Mouse (Mus musculus) myocyte (in vitro differentiated cells): ENCODE data around the gene Hspb8.

Source experiments
- MYOD1 ChIP-seq, 3 experiments: IDR thresholded peaks; one replicate each; pipeline ENCODE4 v1.6.1; 2011; ENCODE audit warnings: control low read depth in 2 of 3, low read depth in 2 of 3, mild to moderate bottlenecking in 2 of 3, moderate library complexity in 1 of 3; ENCODE audit not compliant: insufficient read length in 2 of 3, control insufficient read depth in 1 of 3
- MYOG ChIP-seq, 3 experiments: IDR thresholded peaks; one replicate each; pipeline ENCODE4 v1.6.1; 2011; ENCODE audit warnings: control low read depth in 2 of 3, low read depth in 2 of 3, mild to moderate bottlenecking in 2 of 3; ENCODE audit not compliant: insufficient read length in 2 of 3, control insufficient read depth in 1 of 3, insufficient read depth in 1 of 3
- POLR2A ChIP-seq: IDR thresholded peaks from one replicate; pipeline ENCODE4 v1.6.1; 2011; ENCODE audit warnings: low read depth, mild to moderate bottlenecking, control low read depth, moderate library complexity; ENCODE audit not compliant: insufficient read length
- USF1 ChIP-seq: IDR thresholded peaks from one replicate; pipeline ENCODE4 v1.6.1; 2011; ENCODE audit warnings: low read depth, mild to moderate bottlenecking, control low read depth, moderate library complexity

DNA sequence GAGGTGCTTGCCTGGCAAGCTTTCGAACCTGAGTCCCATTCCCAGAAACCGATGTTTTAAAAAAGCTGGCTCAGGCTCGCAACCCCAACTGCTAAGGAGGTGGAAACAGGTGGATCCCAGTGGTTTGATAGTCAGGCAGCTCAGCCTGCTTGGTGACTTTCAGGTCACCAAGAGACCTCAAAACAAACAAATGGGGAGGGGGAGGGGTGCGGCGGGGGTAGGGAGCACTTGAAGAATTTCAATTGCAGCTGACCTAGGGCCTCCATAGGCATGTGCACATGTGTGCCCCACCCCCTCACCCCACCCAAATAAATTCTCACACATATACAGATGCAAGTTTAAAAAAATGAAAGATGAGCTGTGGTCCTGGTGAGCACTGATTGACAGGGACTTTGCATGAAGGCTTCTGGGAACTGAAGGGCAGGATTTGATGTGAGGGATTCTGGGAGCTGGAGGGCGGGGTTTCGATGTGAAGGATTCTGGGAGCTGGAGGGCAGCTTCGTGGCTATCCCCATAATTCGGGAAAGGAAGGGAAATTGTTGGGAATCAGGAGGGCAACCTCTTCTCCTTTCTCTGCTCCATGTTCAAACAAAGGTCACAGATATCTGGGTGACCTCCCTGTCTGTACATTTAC, 35.2 kb downstream of the Hspb8 start:
- TF ChIP-seq POLR2A (no peak), MYOD1 (IDR thresholded peaks at IDR 0.05; ENCODE audit: control insufficient read depth in 1 of 3, insufficient read length in 2 of 3, low read depth in 2 of 3) (no peak), USF1 (no peak), MYOG (IDR thresholded peaks at IDR 0.05; ENCODE audit: control insufficient read depth in 1 of 3, insufficient read depth in 1 of 3, insufficient read length in 2 of 3, low read depth in 2 of 3) (no peak)
